Mouse (Mus musculus): ENCODE measurements around the gene Lzic.

Gene Lzic

DNA sequence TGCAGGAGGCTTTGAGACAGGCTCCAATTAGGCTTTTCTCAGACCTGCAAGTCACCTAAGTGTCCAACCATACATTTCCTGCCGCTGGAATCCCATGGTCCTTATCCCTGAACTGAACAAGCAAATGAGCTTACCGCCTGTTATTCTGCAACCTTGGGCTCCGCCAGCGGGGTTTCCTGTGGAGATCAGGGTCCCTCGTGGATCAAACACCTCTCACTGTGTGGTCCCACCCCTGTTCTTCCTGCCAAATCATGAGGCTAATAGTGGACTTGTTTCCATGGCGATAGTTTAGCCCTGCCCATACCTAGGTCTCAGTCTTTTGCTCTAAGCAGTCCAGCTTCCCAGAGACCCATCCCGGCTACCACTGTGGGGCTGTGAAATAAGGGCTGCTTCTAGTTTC is 41.3 kb downstream of the Lzic start:
- DNase-seq (ENCODE audit: low read depth): no peak

- peak; percentile 53 for DNase-seq (ENCODE audit: low read depth)
Measured at GRCm38 (mm10) chr4:149527621-149528354, 42.8 kb downstream of the Lzic start.

DNA sequence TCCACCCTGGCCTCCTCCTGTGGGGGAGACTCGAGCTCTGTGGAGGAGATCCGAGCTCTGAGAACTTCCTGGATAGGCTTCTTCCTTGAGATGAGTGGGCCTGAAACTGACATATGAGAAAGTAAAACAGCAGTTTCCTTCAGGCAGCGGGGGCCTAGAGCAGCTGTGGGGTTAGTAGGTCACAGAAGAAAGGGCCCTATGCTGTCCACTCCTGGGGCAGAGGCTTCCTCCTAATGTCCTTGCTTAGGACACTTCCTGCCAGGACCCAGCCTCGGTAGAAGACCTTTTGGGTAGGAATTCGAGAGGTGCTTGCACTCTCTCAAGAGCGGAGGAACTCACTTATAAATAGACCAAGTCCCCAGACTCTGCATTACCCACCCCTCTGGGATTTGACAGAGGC is 44.7 kb downstream of the Lzic start:
- DNase-seq (ENCODE audit: low read depth): no peak

DNA sequence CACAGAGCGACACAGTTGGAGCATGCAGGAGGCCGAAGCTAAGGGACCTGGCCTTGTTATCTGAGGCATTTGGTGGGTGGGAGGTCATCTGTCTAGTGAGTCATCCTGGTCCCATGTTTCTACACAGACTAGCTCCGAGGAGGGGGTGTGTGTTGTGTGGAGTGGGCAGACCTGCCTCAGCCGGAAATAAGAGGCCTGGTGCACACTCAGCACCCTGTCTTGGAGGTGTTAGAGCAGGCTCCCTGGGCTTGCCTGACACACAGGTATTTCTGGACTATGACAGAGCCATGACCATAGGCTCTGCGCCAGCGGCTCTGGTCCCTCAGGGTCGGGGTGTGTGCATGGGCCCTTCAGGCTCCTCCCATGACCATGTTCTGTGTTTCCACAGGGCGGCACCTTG is 54.4 kb downstream of the Lzic start:
- DNase-seq (ENCODE audit: low read depth): no peak

GRCm38 (mm10) chr4:149541935-149542334 is 56.9 kb downstream of the Lzic start:
- no peak for DNase-seq (ENCODE audit: low read depth)

DNA sequence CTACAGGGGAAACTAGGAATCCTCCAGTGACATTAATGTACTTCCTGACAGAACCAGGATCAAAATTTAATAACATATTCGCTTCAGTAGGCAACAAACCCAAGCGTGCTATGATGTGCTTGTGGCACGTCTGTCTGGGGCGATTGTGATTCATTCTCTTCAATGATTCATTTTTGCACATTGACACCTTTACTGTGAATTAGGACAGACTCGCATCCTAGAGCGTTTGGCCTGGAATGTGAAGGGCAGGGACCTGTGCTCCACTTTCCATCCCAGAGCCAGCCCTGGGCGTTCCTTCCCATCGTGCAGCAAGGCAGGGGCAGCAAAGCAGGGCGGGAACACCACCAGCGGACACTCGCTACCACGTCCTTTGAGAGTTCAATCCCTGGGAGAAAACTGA is 57.4 kb downstream of the Lzic start:
- no peak for DNase-seq (ENCODE audit: low read depth)

DNA sequence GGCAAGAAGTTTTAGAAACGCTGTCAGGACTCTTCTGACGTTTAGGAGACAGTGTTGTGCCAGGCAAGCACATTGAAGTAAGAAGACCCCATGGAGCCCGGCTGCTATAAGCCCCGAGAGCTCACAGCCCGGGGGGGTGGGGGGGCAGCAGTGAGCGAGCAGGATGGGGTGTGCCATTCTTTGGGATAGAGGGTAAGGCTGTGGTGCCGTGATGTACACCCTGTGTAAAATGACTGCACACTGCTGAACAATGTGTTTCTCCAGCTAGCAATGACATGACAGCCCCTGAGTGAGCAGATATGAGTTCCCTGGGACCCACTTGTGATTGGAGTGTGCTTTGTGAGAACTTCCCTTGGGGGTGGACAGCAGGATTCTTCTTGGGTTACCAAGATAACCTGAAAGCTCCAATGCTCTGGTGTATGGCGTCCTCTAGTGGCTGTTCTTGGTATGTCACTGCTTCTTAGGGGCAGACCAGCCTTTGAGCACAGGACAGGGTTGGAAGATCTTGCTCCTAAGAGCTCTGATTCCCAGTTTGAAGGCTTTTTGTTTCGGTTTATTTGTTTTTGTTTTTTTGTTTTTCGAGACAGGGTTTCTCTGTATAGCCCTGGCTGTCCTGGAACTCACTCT is 58.0 kb downstream of the Lzic start:
- DNase-seq (ENCODE audit: low read depth): peak; percentile 63

DNA sequence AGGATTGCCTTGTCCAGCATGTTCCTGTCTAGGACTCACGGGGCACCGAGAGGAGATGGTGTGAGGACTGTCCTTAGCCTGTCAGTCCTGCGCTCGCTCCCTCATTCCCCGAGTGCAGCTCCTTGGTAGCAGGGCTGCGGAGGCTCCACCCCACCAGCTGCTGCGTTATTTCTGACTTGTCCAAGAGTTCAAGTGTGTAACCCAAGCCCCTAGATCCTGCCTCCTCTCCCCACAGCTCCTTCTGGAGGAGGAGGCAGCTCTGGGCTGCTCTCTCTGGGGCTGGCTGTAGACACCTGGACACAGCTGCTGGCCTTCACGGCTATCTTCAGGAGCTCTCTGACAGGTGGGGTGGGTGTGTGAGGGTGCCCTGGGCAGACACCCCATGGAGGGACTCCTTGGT is 59.9 kb downstream of the Lzic start:
- no peak for DNase-seq (ENCODE audit: low read depth)
